ENCODE assay signal across 8 mouse cellular contexts in the genomic region with DNA sequence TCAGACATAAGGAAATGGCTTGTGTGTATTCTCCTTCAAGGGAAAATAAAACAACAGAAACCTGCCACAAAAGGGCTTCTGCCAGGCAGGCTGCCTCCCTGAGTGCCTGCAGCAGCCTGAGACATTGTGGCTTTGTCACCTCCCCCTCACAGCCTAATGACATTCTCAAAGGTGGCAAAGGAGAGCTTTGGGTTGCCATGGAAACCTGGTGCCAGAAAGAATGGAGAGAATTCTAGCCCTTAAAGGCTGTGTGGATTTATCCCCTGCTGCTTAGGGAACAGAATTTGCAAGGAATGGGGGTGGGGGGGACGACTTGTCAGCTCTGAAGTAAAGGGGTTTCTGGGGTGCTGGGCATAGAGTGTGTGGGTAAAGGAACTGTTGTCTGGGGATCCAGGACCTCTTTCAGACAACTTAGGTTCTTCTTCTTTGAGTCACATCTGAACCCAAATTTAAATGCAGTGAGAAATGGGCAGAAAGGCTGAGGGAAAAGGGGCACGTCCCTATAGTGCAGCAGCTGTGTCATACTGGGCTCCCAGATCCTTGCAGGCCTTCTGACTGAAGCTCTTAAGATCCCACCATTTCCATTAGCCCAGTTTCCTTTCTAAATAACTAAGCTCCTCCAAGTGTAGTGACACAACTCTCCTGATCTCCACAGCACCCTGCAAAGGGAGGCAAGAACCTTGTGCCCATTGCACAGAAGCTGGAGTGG.
DNase-seq lines count a peak whose midpoint lies in the region; ATAC-seq and TF ChIP-seq lines count a peak whose summit lies in the region.

No protein-coding gene starts in this region.

- H3K36me3 ChIP-seq in forebrain, embryonic 15.5 days: no peaks in the 10 kb centered on the region
- no peaks in the 10 kb centered on the region for H3K36me3 ChIP-seq in limb, embryonic 10.5 days
- H3K36me3 ChIP-seq in liver, postnatal 0 days (replicated peaks; ENCODE audit: insufficient read depth, low read length): no peaks in the 10 kb centered on the region

- H3K4me2 ChIP-seq in forebrain, embryonic 15.5 days (replicated peaks): no peak overlapping the region
- H3K4me2 ChIP-seq in liver, postnatal 0 days (ENCODE audit: low read depth, low read length): no peak overlapping the region

- ATAC-seq in forebrain, embryonic 15.5 days (replicated peaks): peak; percentile 93
- no peak for ATAC-seq in megakaryocyte progenitor cell, adult 5-6 weeks (replicated peaks; ENCODE audit: poor library complexity)
- ATAC-seq in liver, postnatal 0 days: no peak

- TF ChIP-seq EP300 in liver, postnatal 0 days (IDR thresholded peaks at IDR 0.05; ENCODE audit: low read depth): no peak

- DNase-seq in CD4-positive, CD25-positive, alpha-beta regulatory T cell, adult 2 months (ENCODE audit: low read depth, low spot score): peak; percentile 47
- DNase-seq in ES-CJ7 (ENCODE audit: low read depth, low spot score): peak; percentile 54
- DNase-seq in limb, embryonic 10.5 days (ENCODE audit: low spot score): peak; percentile 57
- no peak for DNase-seq in heart, postnatal 14 days
- DNase-seq in liver, postnatal 0 days: no peak
- no peak for DNase-seq in yolk sac, embryonic 10.5 days (ENCODE audit: low spot score)

- H3K27ac ChIP-seq in forebrain, embryonic 15.5 days (replicated peaks): peak overlapping the region; percentile 91
- H3K27ac ChIP-seq in limb, embryonic 10.5 days: peak overlapping the region; percentile 78
- H3K27ac ChIP-seq in liver, postnatal 0 days (ENCODE audit: low read depth): no peak overlapping the region

- H3K9ac ChIP-seq in forebrain, embryonic 15.5 days (replicated peaks): no peak overlapping the region
- no peak overlapping the region for H3K9ac ChIP-seq in liver, postnatal 0 days (replicated peaks)

- H3K4me1 ChIP-seq in forebrain, embryonic 15.5 days: peaks cover 43% of the 10 kb centered on the region
- H3K4me1 ChIP-seq in limb, embryonic 10.5 days: peaks cover 26% of the 10 kb centered on the region
- H3K4me1 ChIP-seq in liver, postnatal 0 days (ENCODE audit: insufficient read depth): no peaks in the 10 kb centered on the region

- intact Hi-C loops in heart, postnatal 14 days (cut with DNase I): no loop called here

- 5% methylated on average over 2 of the region's 2 CpGs for WGBS in forebrain, embryonic 15.5 days
- 16% methylated on average over 2 of the region's 2 CpGs for WGBS in limb, embryonic 10.5 days
- 52% methylated on average over 2 of the region's 2 CpGs for WGBS in liver, postnatal 0 days (ENCODE audit: insufficient replicate concordance)

- H3K9me3 ChIP-seq in forebrain, embryonic 15.5 days: no peaks in the 10 kb centered on the region
- no peaks in the 10 kb centered on the region for H3K9me3 ChIP-seq in limb, embryonic 10.5 days (replicated peaks)
- no peaks in the 10 kb centered on the region for H3K9me3 ChIP-seq in liver, postnatal 0 days (ENCODE audit: low read length)

- H3K4me3 ChIP-seq in forebrain, embryonic 15.5 days: no peak overlapping the region
- peak overlapping the region; percentile 16; the same call in 1 of the 2 replicates for H3K4me3 ChIP-seq in limb, embryonic 10.5 days
- no peak overlapping the region for H3K4me3 ChIP-seq in liver, postnatal 0 days (ENCODE audit: low read depth, low read length)

- no peaks in the 10 kb centered on the region for H3K27me3 ChIP-seq in forebrain, embryonic 15.5 days
- no peaks in the 10 kb centered on the region for H3K27me3 ChIP-seq in limb, embryonic 10.5 days (ENCODE audit: low read depth, poor library complexity, severe bottlenecking)
- H3K27me3 ChIP-seq in liver, postnatal 0 days (ENCODE audit: insufficient read depth, low read length): no peaks in the 10 kb centered on the region

- no peak for TF ChIP-seq CTCF in liver, postnatal 0 days (IDR thresholded peaks at IDR 0.05; ENCODE audit: low read depth)

Comparison
In these comparisons a context has a peak if more than half of its experiments do, and no peak if none do; other contexts are left out.
1. DNase-seq: peak in CD4-positive, CD25-positive, alpha-beta regulatory T cell, adult 2 months (single experiment), ES-CJ7 (single experiment) and limb, embryonic 10.5 days (single experiment); none in heart, postnatal 14 days (0 of 2), liver, postnatal 0 days (single experiment) and yolk sac, embryonic 10.5 days (single experiment).